Mouse (Mus musculus) ovary, adult 2 months (tissue): ENCODE measurements around the gene 2310057N15Rik. TPM values are rescaled to one million over a fixed set of nuclear protein-coding genes. Genes with fewer than 3 reads are reported as not detected.

ENCODE experiments used
- polyA plus RNA-seq: library from polyadenylated mRNA; depleted of rRNA; stranded (reverse); fragments of >200 nt; gene quantifications from 2 replicates; pipeline ENCODE4 v1.2.3, GENCODE M21; 2012; rRNA removed

Gene 2310057N15Rik
- polyA plus RNA-seq, result not detected in 2 replicates

GRCm38 (mm10) chr16:88774106-88774505 is at the start of gene 2310057N15Rik:
Gene 2310057N15Rik (minus strand): TSS chr16:88774206.

DNA sequence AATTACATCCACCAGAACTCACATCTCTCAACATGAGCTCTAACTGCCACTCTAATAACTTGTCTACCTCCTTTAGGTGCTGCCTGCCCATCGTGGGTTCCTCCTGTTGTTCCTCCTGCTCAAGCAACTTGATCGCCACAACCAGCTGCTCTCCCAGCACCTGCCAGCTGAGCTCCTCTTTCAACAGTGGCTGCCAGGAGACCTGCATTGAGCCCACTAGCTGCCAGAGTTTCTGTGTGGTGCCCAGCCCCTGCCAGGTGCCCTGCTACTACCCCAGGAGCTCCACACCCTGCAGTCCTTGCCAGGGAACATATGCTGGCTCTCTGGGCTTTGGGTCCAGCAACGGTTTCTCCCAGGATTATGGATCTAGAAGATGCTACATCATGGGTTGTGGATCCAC is 46.1 kb upstream of the 2310057N15Rik start, which contains the start of gene Krtap15:
Gene Krtap15, plus strand, starts transcription at position 150 of the 400 bp plus-strand sequence.

GRCm38 (mm10) chr16:88811827-88812226 is 37.8 kb upstream of the 2310057N15Rik start, which contains the start of gene Gm20741:
Gene Gm20741 (minus strand): TSS chr16:88812220.

DNA sequence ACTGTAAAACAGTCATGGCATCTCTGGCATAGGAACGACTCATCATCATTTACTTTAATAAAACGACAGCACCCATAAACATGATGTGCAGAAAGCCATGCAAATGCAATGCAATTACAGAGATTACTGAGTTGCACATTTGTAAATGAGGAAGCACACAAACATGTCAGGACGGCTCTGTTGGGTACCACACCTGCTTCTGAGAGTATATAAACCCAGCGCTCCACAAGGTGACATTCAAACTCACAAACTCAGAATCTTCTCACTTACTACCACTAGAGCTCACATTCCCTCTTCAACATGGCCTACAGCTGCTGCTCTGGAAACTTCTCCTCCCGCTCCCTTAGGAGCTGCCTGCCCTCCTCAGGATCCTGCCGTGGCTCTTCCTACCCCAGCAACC is 3.6 kb upstream of the 2310057N15Rik start, which contains the start of gene Gm5965:
Gene Gm5965, plus strand, starts transcription at position 301 of the 400 bp plus-strand sequence.

GRCm38 (mm10) chr16:88758547-88758946 is 15.5 kb downstream of the 2310057N15Rik start, which contains the start of gene 2310034C09Rik:
Gene 2310034C09Rik (plus strand): TSS chr16:88758847.

DNA sequence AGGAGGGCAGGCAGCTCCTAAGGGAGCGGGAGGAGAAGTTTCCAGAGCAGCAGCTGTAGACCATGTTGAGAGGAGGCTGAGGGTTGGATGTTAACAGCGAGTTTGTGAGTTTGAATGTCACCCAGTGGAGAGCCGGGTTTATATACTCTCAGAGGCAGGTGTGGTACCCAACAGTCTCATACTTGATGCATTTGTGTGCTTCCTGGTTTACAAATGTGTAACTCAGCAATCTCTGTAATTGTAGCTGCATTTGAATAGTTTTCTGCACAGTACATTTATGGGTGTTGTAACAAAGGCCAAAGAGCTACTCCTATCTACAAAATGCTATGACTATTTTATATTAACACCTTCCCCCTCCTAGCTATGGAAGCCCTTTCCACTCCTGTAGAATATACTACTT is 22.5 kb downstream of the 2310057N15Rik start, which contains the start of gene Krtap13:
Gene Krtap13, minus strand, starts transcription at position 101 of the 400 bp plus-strand sequence.

DNA sequence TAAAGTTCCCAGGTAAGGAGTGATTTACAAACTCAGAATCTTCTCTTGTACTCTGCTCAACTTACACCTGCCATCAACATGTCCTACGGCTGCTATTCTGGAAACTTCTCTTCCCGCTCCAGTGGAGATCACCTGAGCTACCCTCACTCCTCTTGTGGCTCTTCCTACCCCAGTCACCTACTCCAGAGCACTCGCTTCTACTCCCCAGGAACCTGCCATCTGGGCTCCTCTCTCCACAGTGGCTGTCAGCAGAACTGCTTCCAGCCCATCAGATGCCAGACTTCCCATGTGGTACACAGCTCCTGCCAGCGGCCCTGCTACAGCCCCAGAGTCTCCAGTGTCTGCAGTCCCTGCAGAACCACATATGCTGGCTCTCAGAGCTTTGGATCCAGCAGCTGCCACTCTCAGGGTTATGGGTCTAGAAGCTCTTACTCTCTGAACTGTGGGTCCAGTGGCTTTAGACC is 45.2 kb downstream of the 2310057N15Rik start, which contains the start of gene Krtap13-1:
Gene Krtap13-1, plus strand, starts transcription at position 51 of the 464 bp plus-strand sequence.

Other genes starting within 250 kb of the 2310057N15Rik start
- 1.3 and 2.1 TPM in 2 replicates for gene Cldn8, start 211.0 kb downstream of the 2310057N15Rik start, polyA plus RNA-seq
- gene Krtap24-1, start 161.9 kb downstream of the 2310057N15Rik start, polyA plus RNA-seq, result not detected in 2 replicates
- gene 2310079G19Rik, start 146.5 kb downstream of the 2310057N15Rik start, polyA plus RNA-seq, result not detected in 2 replicates
- not detected in 2 replicates for gene Krtap26-1, start 126.4 kb downstream of the 2310057N15Rik start, polyA plus RNA-seq
- not detected in 2 replicates for gene Krtap27-1, start 102.5 kb downstream of the 2310057N15Rik start, polyA plus RNA-seq
- not detected in 2 replicates for gene 2310061N02Rik, start 66.2 kb downstream of the 2310057N15Rik start, polyA plus RNA-seq
- gene Krtap13-1, start 45.3 kb downstream of the 2310057N15Rik start, polyA plus RNA-seq, result not detected in 2 replicates
- gene Krtap13, start 22.6 kb downstream of the 2310057N15Rik start, polyA plus RNA-seq, result not detected in 2 replicates
- not detected in 2 replicates for gene 2310034C09Rik, start 15.4 kb downstream of the 2310057N15Rik start, polyA plus RNA-seq
- gene Gm5965, start 3.7 kb upstream of the 2310057N15Rik start, polyA plus RNA-seq, result not detected in 2 replicates
- not detected in 2 replicates for gene Gm20741, start 38.0 kb upstream of the 2310057N15Rik start, polyA plus RNA-seq
- not detected in 2 replicates for gene Krtap15, start 46.0 kb upstream of the 2310057N15Rik start, polyA plus RNA-seq
- not detected in 2 replicates for gene Krtap14, start 51.9 kb upstream of the 2310057N15Rik start, polyA plus RNA-seq
- not detected in 2 replicates for gene Krtap19-1, start 95.2 kb upstream of the 2310057N15Rik start, polyA plus RNA-seq
- gene Krtap19-2, start 100.1 kb upstream of the 2310057N15Rik start, polyA plus RNA-seq, result not detected in 2 replicates
- gene Krtap19-3, start 103.8 kb upstream of the 2310057N15Rik start, polyA plus RNA-seq, result not detected in 2 replicates
- gene Krtap19-4, start 110.9 kb upstream of the 2310057N15Rik start, polyA plus RNA-seq, result not detected in 2 replicates
- gene Krtap19-5, start 122.3 kb upstream of the 2310057N15Rik start, polyA plus RNA-seq, result not detected in 2 replicates
- gene Krtap19-9b, start 158.1 kb upstream of the 2310057N15Rik start, polyA plus RNA-seq, result not detected in 2 replicates
- not detected in 2 replicates for gene Krtap16-3, start 188.7 kb upstream of the 2310057N15Rik start, polyA plus RNA-seq
- gene Krtap22-2, start 236.6 kb upstream of the 2310057N15Rik start, polyA plus RNA-seq, result not detected in 2 replicates
- not detected in 2 replicates for gene Gm10229, start 241.1 kb upstream of the 2310057N15Rik start, polyA plus RNA-seq